Mouse (Mus musculus) limb, embryonic 13.5 days (tissue): Measurements from ENCODE around the gene Rad52. TPM values are rescaled to one million over a fixed set of nuclear protein-coding genes. Genes with fewer than 3 reads are reported as not detected.

ENCODE experiments used
- ATAC-seq: fragments of 200-750 bp; cut with Nextera tagmentation; 2 replicates; pipeline ENCODE4 v1.8.0; 2017; ENCODE audit warnings: low read depth, moderate number of reproducible peaks, moderate TSS enrichment; ENCODE audit not compliant: low FRiP score
- H3K27ac ChIP-seq: fragments of 300-500 bp; sonication (generic); 2 replicates; pipeline ENCODE4 v1.5.1; 2015; ENCODE audit warnings: inconsistent platforms, mild to moderate bottlenecking, moderate library complexity
- H3K27me3 ChIP-seq: fragments of 300-500 bp; sonication (generic); 2 replicates; pipeline ENCODE4 v1.6.1; 2015; ENCODE audit warnings: mild to moderate bottlenecking, inconsistent platforms
- H3K36me3 ChIP-seq: fragments of 300-500 bp; sonication (generic); 2 replicates; pipeline ENCODE4 v1.6.1; 2015; ENCODE audit warnings: inconsistent platforms, mild to moderate bottlenecking, moderate library complexity
- H3K4me1 ChIP-seq: fragments of 300-500 bp; sonication (generic); 2 replicates; pipeline ENCODE4 v1.6.1; 2015; ENCODE audit warnings: inconsistent platforms
- H3K4me2 ChIP-seq: fragments of 300-500 bp; sonication (generic); replicated peaks from 2 replicates; pipeline ENCODE4 v1.6.1; 2015; ENCODE audit warnings: inconsistent platforms, mild to moderate bottlenecking, moderate library complexity
- H3K4me3 ChIP-seq: fragments of 300-500 bp; sonication (generic); 2 replicates; pipeline ENCODE4 v1.5.1; 2015; ENCODE audit warnings: moderate library complexity, mild to moderate bottlenecking, inconsistent platforms
- H3K9ac ChIP-seq: fragments of 300-500 bp; sonication (generic); 2 replicates; pipeline ENCODE4 v1.6.1; 2015; ENCODE audit warnings: mild to moderate bottlenecking, inconsistent platforms
- H3K9me3 ChIP-seq: fragments of 300-500 bp; sonication (generic); 2 replicates; pipeline ENCODE4 v1.6.1; 2016; ENCODE audit warnings: inconsistent platforms
- WGBS: fragments of 180-500 bp; shearing (Covaris S2); methylation state at CpG from one replicate; pipeline ENCODE4 v1.1.7; 2015; 5-methylcytosine and 5-hydroxymethylcytosine counted together
- polyA plus RNA-seq: library from polyadenylated mRNA; unstranded; fragments of >200 nt; fragmentation: Nextera tagmentation; extraction: Ambion mirVana; gene quantifications from 2 replicates; pipeline ENCODE4 v1.2.1, GENCODE M21; 2015

Gene Rad52
- polyA plus RNA-seq, 1 experiment from 2014 or later: 25.5 TPM

DNA sequence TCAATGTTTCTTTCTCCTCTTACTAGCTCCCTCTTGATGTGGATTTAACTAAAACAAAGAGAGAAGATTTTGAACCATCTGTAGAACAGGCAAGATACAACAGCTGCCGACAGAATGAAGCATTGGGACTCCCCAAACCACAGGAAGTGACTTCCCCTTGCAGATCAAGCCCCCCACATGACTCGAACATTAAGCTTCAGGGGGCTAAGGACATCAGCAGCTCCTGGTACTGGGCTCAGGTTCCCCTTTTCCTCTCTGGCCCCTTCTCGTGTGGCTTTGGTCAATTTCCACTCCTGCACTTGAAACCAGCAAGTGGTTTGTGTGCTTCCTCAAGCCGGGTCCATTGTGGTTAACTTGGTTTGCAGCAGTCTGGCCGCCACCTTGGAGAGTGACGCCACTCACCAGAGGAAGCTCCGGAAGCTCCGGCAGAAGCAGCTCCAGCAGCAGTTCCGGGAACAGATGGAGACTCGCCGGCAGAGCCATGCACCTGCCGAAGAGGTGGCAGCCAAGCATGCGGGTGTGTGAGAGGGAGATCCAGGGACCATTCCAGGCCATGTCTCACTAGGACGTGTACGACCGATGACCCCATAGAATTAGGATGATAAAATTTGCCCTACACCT, 16.2 kb downstream of the Rad52 start:
- Histone ChIP-seq H3K4me2 (no peak overlapping the region), H3K4me1 (no peaks in the 10 kb centered on the region), H3K36me3 (peaks cover 86% of the 10 kb centered on the region), H3K27me3 (no peaks in the 10 kb centered on the region), H3K9ac (no peak overlapping the region), H3K4me3 (no peak overlapping the region), H3K9me3 (no peaks in the 10 kb centered on the region), H3K27ac (no peak overlapping the region)
- ATAC-seq: no peak
- 89% methylated on average over 16 of the region's 16 CpGs for WGBS

DNA sequence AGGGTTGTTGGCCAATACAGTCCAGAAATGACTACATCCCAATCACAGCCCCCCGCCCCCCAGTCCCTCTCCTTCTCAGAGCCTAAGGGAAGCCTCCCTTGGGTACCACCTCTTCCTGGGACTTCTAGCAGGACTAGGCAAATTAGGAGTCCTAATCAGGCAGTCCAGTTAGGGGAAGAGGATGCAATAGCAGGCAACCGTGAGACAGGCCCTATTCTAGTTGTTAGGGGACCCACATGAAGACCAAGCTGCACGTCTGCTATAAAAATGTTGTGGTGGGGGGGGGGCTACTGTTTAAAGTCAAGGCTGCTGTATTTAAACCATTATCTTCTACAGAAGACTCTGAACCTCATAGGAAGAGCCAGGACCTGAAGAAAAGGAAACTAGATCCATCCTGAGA, 19.6 kb downstream of the Rad52 start:
- WGBS: 82% methylated on average over 3 of the region's 3 CpGs
- no peak for ATAC-seq
- H3K4me3 ChIP-seq: no peak overlapping the region
- H3K27me3 ChIP-seq: no peaks in the 10 kb centered on the region
- H3K9me3 ChIP-seq: no peaks in the 10 kb centered on the region
- H3K9ac ChIP-seq: no peak overlapping the region
- no peaks in the 10 kb centered on the region for H3K4me1 ChIP-seq
- H3K27ac ChIP-seq: no peak overlapping the region
- no peak overlapping the region for H3K4me2 ChIP-seq
- H3K36me3 ChIP-seq: peaks cover 89% of the 10 kb centered on the region

DNA sequence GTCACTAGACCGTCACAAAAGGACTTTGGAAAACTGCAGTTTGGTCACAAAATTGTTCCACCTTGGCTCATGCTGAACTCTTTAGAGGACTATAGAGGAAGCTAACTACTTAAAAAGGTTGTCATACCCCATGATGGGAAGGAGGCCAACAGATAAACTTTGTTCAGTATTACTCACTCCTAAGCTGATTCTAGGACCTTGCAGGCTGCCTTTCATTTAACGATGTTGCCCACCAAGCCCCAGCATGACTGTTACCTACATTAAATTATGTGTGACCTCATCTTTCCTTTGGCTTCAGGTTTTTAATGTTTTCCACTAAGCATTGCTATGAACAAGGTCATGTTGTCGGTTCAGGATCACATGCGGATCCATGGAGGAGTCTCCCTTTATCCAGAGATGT, 20.0 kb downstream of the Rad52 start:
- Histone ChIP-seq H3K9me3 (no peaks in the 10 kb centered on the region), H3K27ac (no peak overlapping the region), H3K9ac (no peak overlapping the region), H3K27me3 (no peaks in the 10 kb centered on the region), H3K36me3 (peaks cover 90% of the 10 kb centered on the region), H3K4me2 (no peak overlapping the region), H3K4me3 (no peak overlapping the region), H3K4me1 (no peaks in the 10 kb centered on the region)
- WGBS: 90% methylated on average over 4 of the region's 4 CpGs
- no peak for ATAC-seq

DNA sequence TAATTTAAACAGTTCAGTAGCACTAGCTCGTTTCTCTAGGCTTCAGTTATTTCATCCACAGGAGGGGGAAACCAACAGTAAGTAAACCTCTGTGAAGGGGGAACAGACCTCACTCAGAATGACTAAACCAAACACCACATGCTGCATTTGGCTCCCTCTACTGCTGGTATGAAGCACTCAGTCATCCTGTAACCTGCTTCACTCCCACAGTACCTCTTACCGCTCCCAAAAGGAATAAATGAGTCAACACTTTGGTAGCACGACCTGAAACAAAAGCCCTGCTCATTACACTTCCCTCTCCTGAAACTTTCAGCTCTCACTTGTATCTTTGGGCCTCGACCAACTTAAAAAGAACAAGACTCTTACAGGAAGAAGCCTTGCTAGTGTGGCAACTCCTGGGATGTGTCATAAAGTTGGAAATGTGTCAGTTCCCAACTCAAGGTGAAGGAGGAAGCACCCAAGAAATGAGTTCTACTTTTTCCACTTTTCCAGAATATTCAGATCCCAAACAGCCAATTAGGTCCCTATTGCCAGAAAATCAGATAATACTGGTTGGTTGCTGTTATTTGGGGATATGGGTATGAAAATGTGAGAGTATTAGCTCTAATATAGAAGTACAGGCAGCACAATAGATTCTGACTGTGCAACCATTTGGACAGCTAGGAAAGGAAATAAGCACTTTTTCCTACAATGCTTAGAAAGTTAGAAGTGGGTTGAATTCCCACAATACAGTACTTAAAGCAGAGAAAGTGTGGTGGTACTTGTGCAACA, 21.9 kb downstream of the Rad52 start:
- 47% methylated on average over 4 of the region's 4 CpGs for WGBS
- no peak overlapping the region for H3K9ac ChIP-seq
- H3K4me2 ChIP-seq: no peak overlapping the region
- H3K4me1 ChIP-seq: no peaks in the 10 kb centered on the region
- ATAC-seq: peak; percentile 61; the same call in 1 of the 2 replicates
- H3K9me3 ChIP-seq: no peaks in the 10 kb centered on the region
- H3K4me3 ChIP-seq: no peak overlapping the region
- no peak overlapping the region for H3K27ac ChIP-seq
- no peaks in the 10 kb centered on the region for H3K27me3 ChIP-seq
- H3K36me3 ChIP-seq: peaks cover 92% of the 10 kb centered on the region

Other genes with a start within 250 kb of the Rad52 start
- gene Erc1, start 54.5 kb upstream of the Rad52 start, polyA plus RNA-seq: 27.2 and 28.5 TPM in 2 replicates
- 68.9 and 70.5 TPM in 2 replicates for gene Wnk1, start 136.0 kb downstream of the Rad52 start, polyA plus RNA-seq
- 0.96 and 0.98 TPM in 2 replicates for gene Ninj2, start 190.7 kb downstream of the Rad52 start, polyA plus RNA-seq